Mouse (Mus musculus) brain, embryonic 18.5 days (tissue): ENCODE measurements around the gene Mmp25.

Experiments used
- DNase-seq: peaks from one replicate; pipeline ENCODE4 v3.0.0-alpha.2; 2012; ENCODE audit warnings: low read depth, low spot score

The Mmp25 gene

DNA sequence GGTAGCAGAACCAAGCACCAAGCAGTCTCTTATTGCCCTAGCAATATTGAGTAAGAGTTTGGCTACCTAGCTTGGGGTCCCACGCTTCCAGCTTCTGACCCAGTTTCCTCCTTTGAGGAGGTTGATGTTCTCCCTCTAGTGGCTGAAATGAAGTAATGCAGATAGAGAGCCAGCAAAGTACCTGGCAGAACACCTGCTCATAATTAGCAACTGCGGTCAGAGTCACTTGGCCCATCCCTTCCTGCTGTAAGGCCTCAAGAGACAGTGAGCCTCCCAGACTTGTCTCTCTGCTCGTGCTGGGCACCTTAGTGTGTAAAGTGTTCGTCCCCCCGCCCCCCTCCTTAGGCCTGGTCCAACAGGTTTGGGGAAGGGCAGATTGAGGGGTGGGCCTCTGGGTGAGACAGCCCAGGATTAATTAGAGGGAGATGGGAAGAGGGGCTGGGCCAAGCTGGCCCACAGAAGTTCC, 19.5 kb upstream of the Mmp25 start:
- no peak for DNase-seq

DNA sequence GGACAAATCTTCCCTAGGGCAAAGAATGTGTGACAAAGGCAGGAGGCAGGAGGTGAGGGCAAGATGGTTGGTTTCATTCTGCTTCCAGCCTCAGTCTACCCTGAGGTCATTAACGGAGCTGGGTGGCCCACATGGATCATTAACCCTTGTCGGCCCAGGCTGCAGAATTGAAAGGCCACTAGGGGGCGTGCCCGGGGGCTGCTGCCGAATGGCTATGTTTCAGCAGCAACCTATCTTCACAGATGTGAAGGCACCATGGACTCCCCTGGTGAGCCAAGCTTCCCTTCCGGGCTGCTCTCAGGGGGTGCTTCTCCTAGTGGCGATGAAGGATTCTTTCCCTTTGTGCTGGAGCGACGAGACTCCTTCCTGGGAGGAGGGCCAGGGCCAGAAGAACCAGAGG, 16.4 kb upstream of the Mmp25 start:
- no peak for DNase-seq

DNA sequence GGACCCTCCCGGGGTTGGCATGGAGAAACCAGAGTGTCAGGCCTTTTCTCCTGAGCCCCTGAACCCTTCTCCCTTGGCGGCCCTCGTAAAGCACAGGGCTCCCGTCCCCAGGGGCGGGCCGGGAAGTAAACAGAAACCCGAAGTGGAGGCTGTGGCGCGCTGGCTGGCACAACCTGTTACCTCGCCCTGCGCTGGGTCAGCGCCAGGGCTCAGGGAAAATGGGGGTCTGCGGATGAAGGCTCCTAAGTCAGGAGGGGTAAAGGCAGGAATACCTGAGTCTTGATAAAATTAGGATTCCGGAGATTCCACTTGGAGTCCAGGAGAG, 15.8 kb upstream of the Mmp25 start:
- DNase-seq = no peak

DNA sequence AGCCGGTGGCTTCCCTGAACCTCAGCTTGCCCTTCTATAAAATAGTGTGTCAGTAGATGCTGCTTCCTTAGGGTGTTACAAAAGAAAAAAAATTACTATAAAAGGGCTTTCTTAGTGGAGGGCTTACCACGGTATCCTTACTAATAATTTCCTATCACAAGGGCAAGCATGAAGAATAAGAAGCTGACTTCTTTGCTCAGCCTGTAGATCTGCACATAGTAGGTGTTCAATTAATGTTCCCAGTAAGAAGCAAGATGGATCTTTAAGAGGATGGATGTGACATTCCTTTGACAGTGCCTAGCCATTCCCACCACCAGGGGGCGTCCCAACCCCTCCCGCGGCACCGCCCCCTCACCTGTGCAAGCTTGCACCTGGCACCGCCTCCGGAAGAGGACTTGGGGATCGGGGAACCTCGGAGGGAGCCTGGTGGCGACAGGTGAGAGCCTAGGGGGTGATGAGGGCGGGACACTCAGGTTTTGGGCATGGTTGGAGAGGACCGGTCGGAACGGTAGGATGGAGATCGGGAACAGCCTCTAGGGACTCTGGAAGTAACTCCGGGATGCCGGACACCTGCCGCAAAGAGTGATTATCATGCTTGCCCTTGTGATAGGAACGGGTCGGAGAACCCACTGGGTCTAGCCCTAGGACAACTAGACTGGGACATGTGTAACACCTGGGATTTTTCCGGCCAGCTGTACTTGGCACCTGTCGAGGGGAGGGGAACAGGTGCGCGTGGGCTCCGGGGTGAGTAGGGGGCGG, 15.2 kb upstream of the Mmp25 start, which contains the start of gene Bicdl2:
TSS of gene Bicdl2 (plus strand) at position 390 of the 759 bp plus-strand sequence.
- DNase-seq = no peak

DNA sequence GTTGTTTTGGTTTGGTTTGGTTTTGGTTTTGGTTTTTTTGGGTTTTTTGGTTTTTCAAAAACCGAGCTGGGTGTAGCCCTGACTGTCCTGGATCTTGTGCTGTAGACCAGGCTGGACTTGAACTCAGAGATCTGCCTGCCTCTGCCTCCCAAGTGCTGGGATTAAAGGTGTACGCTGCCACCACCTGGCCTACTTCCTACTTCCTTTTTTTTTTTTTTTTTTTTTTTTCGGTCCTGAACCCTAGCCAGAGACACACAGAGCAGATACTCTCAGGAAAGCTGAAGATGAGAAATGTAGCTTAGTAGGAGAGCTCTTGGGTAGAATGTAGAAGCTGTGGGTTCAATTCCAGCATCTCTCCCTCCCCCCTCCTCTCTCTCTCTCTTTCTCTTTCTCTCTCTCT, 13.4 kb upstream of the Mmp25 start:
- no peak for DNase-seq

DNA sequence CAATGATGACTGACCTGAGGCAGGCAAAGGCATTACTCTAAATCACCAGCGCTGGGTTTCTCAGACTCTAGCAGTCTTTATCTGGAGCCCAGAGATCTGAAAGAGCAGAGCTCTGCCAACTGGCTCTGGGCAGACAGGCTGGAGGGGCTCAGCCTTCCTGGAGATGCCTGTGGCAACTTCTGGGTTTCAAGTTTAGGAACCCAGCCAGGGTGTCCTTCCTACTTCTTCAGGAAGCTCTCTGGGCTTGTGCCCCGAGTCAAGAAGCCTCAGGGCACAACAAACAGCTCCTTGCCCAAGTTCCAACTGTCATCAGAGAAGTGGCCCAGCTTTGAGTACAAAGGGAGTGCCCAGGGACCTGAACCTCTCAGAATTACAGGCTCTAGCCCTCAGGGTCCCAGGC, 9.3 kb upstream of the Mmp25 start:
- no peak for DNase-seq

DNA sequence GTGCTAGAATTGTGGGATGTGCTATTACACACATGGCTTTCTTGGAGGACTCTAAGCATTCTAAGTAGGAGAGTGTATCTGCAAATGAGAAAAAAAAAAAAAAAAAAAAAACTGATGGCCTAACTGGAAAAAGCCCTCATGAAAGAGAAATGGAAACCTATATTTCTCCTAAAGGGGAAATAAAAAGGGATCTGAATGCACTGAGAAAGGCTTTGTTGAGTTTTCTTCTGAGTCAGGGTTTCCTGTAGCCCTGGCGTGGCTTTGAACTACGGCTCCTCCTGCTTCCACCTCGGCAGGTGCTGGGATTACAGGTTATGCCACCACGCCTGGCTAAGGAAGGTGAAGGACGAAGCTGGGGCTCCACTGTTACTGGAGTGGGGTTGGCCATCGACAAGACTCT, 8.9 kb upstream of the Mmp25 start:
- no peak for DNase-seq

DNA sequence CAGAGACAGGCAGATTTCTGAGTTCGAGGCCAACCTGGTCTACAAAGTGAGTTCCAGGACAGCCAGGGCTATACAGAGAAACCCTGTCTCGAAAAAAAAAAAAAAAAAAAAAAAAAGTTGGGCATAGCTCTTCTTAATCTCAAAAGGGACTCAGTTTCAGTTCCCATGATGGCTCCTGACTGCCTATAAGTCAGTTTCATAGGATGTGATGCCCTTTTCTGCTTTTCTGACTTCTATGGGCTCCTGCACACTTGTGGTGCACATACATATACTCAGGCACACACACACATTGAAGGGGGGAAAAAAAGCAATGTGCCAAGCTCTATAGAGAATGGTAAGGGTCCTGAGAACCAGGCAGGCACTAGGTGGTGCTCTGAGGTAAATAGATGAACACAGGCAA, 8.2 kb upstream of the Mmp25 start:
- DNase-seq = no peak

DNA sequence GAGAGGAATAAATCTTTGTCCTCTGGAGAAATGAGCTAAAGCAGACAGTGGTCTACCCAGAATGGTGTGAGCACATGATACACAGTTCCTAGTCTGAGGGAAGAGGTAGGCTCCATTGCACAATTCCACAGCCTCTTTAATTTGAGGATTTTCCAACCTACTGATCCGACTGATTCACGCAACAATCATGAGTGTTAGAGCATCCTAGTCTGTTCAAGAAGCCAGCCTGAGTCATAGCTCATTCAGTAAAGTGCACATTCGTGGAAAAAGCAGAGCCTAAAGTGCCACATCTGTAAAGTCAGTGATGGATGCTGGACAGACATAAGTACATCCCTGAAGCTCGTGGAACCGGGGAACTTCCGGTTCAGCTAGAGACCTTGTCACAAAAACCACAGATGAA, 6.3 kb upstream of the Mmp25 start:
- DNase-seq = no peak

DNA sequence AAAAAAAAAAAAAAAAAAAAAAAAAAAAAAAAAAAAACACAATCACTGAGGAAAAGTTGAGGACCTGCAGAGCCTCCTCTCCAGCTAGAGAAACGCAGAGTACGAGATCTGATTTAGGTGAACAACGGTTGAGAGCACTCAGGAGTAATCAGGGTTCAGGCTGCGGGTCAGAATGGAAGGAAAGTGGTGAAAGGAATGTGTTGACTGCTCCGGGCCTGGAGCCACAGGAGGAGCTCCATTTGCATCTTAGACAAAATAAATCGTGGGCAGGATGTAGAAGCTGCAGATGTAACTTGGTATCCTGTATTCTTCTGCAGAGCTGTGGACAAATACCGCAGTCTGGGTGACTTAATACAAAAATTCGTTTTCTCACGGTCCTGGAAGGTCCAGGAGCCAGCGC, 817 bp upstream of the Mmp25 start:
- no peak for DNase-seq

DNA sequence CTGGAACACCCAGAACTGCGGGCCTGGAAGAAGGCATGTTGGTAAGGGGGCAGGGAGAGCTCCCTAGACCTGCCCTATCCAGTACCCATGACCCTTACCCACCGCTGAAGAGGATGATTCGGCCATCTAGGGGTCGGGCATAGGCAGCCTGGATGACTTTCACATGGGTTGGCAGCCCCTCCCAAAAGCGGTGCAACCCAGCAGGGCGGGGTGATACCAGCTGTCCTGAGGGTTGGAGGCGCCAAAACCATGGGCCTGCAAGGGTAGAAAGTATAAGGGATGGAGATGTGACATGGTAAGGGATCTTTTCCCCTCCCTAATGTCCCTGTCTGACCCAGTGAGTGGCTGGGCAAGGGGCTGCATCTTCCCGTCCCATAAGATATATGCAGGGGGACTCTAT, 13.8 kb downstream of the Mmp25 start:
- DNase-seq = no peak

DNA sequence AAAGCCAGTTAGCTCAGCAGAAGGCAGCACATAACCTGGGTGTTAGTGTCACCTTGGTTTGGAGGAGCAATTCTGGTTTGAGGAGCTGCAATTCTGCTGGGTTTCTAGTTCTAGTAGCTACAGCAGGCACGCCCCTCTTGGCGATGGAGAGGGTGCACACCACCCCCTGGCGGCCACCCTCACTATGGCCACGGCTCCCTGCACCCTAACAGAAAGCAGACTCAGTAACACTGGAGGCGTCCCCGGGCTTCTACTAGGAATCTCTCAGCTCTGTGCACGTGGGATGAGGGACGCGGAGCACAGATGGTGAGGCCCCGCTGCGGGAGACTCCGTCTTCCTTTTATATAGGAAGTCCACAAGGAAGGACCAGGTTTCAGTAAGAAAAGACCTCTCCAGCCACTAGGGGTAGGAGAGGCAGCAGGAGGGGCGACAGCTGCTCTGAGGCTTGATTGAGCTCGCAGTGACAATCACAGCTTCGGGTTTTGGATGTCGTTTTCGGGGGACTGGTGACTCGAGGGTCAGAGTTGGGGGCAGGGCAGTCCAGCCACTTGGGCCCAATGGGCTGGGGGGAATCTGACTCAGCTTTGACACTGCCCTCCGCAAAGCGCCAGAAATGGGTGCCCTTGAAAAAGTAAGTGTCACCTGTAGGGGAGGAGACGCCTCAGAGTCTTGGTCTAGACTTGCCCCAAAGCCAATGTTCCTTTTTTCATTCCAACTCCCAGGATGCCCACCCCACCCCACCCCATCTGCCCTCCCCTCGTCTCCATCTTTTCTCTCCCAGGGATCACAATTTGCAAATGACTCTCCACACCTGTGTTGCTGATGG, 14.7 kb downstream of the Mmp25 start:
- DNase-seq = no peak

DNA sequence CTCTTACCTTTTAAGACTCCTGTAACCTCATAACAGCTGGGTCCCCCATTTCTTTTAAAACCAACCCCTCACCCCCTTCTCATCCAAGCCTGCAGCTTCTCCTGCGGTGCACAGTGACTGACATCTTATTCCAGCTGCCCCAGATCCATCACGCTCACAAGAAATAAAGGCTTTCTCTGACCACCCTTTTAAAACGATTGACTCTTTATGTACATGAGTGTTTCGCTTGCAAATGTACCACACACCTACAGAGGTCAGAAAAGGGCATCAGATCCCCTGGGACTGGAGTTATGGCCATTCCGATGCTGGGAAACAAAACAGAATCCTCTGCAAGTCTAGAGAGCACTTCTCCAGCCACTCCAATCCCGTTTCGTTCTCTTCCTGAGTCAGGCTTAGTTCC, 17.3 kb downstream of the Mmp25 start:
- no peak for DNase-seq

DNA sequence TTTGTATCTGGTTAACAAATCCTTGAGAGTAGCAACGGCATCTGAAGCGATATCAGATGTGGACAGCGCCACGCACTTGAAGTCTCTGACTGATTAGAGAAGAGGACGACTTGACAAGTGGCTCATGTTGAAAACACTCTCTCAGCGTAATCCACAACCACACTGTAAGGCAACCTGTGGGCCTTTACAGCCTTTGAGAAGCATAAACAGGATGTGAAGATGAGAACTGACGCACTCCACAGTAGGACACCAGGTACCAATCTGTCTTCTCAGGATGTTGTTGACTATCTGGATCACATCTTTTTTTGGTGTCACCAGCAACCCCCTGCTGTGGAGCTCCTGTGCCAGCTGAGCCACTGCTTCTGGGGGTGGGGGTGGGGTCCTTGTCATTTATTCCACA, 24.7 kb downstream of the Mmp25 start:
- no peak for DNase-seq

DNA sequence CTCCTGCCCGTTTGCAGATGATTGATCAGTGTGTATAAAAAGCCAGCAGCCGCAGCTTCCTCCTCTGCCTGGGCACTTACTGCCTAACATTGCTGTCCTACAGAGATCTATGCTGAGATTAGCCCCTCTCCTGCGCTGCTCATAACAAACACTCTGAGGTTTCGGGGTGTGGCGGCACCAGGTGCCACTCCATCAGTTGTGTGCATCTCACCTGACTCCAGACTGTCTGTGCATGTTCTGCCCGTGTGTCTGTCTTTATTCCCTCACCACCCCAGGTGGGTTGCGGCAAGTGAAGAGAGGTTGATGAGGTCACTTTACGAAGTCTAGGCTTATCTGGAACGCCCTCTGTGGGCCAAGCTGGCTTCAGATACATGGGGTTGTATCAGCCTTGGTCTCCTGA, 28.0 kb downstream of the Mmp25 start:
- no peak for DNase-seq

DNA sequence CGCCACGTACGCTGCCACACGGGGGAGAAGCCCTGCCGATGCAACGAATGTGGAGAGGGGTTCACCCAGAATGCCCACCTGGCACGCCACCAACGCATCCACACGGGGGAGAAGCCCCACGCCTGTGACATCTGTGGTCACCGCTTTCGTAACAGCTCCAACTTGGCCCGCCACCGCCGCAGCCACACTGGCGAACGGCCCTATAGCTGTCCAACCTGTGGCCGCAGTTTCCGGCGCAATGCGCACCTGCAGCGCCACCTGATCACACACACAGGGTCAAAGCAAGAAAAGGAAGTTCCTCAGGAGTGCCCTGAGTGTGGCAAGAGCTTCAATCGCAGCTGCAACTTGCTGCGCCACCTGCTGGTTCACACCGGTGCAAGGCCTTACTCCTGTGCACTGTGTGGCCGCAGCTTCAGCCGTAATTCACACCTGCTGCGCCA, 34.7 kb downstream of the Mmp25 start:
- DNase-seq = no peak

DNA sequence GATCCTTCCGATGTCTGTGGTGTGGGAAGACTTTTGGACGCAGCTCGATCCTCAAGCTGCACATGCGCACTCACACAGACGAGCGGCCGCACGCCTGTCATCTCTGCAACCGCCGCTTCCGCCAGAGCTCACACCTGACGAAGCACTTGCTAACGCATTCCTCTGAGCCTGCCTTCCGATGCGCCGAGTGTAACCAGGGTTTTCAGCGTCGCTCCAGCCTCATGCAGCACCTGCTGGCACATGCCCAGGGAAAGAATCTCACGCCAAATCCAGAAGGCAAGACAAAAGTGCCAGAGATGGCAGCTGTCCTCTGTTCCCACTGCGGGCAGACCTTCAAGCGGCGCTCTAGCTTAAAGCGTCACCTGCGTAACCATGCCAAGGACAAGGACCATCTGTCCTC, 35.5 kb downstream of the Mmp25 start:
- DNase-seq = no peak

DNA sequence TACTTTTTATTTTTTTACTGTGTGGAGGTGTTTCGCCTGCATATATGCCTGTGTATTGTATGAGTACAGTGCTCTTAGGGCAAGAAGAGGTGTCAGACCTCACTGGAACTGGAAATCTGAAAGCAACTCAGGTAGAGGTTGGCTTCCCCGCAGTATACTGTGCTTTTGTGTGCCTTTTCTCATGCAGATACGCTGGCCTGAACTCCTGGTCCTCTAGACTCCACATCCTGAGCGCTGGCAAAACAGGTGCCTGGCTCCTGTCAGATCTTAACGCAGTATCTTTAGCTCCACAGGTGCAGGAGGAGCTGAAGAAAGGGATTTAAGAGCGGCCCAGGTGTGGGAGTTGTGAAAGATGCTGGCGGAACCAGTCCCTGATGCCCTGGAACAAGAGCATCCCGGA, 39.9 kb downstream of the Mmp25 start:
- DNase-seq = no peak

DNA sequence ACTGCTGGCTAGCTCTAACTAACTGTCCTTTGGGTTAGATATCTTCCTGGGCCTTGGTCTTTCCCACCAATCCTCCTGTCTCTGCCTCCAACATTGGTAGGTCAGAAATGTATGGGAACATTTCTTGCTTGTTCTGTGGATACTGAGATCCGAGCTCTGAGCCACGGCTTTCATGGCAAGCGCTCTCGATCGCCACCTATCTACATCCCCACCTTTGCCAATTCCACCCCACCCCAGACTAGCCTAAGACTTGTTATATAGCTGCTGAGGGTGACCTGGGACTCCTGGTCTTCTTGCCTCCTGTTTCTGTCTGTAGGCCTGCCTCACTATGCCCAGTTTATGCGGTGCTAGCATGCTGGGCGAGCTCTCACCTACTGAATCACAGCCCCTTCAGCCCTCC, 40.7 kb downstream of the Mmp25 start:
- DNase-seq = no peak

DNA sequence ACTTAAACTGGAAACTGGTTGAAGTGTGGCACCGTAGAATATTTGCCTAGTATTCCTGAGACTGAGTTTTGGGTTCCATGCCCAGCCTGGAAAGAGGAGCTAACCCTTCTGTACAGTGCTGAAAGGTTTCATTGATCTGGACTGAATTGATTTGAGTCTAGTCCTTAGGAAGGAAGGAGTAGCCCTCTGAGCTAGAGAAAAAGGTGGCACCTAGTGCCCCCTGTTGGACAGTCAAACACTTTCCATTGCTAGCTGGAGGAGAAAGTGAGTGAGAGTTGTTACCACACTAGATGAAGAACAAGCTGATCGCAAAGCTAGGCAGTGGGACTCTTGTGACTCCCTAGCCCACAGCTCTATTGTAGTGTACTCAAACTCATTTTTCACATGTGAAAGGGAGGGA, 41.5 kb downstream of the Mmp25 start:
- DNase-seq = no peak

DNA sequence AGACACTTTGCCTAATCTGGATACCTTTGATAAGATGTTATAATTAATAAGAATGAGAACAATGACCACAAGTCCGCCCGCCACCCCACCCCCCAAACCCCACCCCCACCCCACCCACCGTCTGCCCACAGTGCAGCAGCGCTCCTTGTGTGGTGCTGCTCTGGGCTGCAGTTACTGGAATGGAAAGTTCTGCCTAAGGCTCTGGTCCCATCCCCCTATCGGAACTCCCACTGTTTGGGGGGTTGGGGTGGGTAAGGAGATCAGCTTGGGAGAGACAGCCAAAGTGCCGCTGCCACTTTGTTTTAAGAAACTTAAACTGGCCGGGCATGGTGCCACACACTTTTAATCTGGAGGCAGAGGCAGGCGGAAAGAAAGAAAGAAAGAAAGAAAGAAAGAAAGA, 42.0 kb downstream of the Mmp25 start:
- no peak for DNase-seq

DNA sequence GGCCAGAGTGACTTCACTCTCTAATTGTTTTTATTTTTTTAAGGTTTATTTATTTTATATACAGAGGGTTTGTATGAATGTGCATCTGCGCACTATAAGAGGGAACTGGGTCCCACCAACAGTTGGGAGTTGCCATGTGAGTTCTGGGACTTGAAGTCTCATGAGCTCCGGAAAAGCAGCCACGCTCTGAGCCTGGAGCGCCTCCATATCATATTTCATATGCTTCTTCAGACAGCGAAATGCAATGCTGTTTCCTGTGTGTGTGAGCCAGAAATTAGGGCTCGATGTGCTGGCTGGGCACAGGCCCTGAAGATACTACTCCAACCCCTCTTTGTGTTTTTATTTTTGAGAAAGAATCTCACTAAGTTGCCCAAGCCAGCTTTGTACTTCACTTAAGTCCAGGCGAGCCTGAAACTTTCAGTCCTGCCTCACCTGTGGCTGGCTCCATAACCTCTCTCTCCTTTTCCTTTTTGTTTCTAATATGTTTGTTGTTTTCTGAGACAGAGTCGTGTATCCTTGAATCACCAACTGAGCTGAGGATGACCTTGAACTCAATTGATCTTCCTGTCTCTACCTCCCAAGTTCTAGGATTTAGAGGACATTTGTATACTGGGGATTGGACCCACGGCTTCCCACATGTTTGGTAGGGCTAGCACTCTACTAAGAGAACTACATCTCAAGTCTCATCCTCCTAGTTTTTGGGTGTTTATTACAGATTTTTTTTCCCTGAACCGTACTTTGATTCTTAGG, 43.1 kb downstream of the Mmp25 start:
- no peak for DNase-seq
